Mouse (Mus musculus): ENCODE measurements at regions not wholly inside any gene's neighbourhood (a gene's known extent, or its start where the extent isn't known, plus 50 kb on each side); places are given as distances from the start of the nearest gene placed in this dataset.
"Not testable (repeated sequence)": the region's sequence is repeated elsewhere in the genome, so short reads cannot be mapped to it uniquely, and the experiment has no call there.

- DNase-seq (ENCODE audit: low read depth) = no peak
These were observed 533.1 kb downstream of the Shisa9 start for GRCm38 (mm10) chr16:12516834-12517685.

GRCm38 (mm10) chr16:12518264-12518663 is 534.4 kb downstream of the Shisa9 start:
- no peak for DNase-seq (ENCODE audit: low read depth)

DNA sequence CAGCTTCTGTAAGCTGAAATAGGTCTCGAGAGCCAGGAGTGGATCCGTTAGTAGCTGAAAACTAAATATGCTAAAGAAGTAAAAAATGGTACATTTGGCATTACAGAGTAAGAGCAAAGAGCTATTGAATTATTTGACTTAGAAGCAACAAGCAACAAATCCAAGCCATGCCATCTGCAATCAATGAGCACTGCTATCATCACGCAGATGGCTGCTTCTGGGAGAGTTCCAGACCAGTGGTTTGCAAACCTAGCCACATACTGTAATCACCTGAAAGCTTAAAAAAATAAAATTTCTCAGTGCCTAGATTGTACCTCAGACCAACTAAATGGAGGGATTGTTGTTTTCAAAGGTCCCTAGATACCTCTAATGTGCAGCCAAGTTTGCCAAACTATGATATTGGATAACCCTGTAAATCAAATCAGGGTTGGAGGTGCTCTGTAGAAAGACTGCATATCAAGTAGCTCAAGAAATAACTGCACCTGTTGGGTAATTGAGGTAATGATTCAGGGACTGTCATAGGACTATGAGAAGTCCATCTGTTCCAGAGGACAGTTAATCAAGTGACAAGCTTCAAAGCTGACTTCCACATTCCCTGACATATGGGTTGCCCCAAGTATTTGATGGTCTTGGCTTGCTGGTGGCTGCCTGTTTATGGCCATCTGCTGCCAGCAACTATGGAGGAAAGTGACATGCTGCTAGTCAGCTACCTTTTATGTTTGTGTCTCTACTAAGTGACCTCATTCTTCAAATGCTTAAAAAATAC is 538.0 kb downstream of the Shisa9 start:
- no peak for DNase-seq (ENCODE audit: low read depth)

DNA sequence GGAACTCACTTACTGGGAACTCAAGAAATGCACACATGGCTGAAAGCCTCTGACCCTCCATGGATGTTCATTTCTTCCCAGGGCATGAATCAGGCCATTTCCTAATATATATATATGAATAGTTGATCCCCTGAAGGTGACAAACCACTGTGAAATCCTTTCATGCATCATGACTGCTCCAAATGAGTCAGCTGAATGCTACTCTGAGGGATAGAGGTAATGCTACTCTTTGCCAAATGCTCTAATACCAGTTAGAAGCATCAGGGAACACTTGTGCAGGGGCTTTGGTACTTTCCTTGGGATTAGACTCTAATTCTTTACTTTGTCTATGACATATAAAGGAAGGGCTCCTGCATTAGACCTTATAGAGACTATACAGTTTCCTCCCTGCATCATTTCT is 561.0 kb upstream of the Ercc4 start:
- DNase-seq (ENCODE audit: low read depth) = no peak

GRCm38 (mm10) chr16:12588889-12589288 is 520.6 kb upstream of the Ercc4 start:
- no peak for DNase-seq (ENCODE audit: low read depth)

DNA sequence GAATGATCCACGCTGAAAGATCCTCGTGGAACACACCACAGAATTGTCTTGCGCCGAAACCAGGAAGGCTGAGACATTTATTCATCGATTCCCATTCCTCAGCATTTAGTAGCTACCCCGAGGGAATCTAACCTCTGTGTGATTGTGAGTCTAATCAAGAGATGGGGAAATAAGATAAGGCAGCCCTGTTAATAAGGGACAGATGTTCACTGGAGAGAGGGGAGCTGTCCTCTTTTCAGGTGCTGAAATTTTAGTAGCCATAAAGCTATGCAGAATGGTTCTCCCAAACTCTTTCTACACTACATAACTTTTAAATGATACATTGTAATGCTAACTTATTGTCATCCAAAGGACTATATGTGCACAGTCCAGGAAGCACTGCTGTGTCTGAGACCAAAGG is 501.2 kb upstream of the Ercc4 start:
- DNase-seq (ENCODE audit: low read depth) = no peak

- DNase-seq (ENCODE audit: low read depth) = no peak
These were observed 498.4 kb upstream of the Ercc4 start for GRCm38 (mm10) chr16:12611106-12611505.

DNA sequence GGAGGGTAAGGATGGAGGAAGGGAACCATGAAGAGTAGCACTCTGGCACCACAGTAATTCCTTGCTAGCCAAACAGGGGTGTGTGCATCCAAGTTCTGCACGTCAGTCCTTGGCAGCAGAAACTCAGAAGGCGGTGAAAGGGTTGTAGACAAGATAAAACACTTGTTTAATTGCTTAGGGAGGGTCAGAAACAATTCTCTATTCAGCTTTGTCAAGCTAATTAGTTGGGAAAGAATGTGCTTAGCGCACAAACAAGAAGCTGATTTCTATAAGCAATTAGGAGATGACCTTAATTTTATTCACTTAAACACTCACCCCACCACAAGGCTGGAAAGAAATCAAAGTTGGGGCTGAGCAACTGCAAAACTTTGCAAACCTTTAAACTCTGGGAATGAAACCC is 491.7 kb upstream of the Ercc4 start:
- DNase-seq (ENCODE audit: low read depth) = no peak

- DNase-seq (ENCODE audit: low read depth) = no peak
These were observed 477.0 kb upstream of the Ercc4 start for GRCm38 (mm10) chr16:12632533-12632932.

- no peak for DNase-seq (ENCODE audit: low read depth)
These were observed 470.4 kb upstream of the Ercc4 start for GRCm38 (mm10) chr16:12638971-12639640.

GRCm38 (mm10) chr16:12643053-12643452 is 466.4 kb upstream of the Ercc4 start:
- DNase-seq (ENCODE audit: low read depth) = no peak

GRCm38 (mm10) chr16:12644621-12645020 is 464.9 kb upstream of the Ercc4 start:
- DNase-seq (ENCODE audit: low read depth) = no peak

DNA sequence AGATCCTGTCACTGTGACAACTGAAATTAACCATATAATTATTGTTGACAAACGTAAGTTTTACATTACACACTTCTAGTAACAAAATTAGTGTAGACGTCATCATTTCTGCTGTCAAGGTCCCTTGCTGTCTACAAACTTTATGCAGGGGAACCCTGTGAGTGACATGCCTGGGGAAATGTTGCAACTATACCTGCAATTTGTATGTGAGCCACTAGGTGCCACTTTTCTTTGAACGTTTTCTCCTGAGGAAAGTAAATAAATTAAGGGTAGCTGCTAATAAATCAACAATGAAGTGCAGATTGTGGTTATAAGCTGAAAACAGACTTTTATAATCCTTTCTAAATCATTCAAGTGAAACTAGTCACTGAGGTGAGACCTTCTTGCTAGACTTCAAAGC is 457.3 kb upstream of the Ercc4 start:
- no peak for DNase-seq (ENCODE audit: low read depth)

DNA sequence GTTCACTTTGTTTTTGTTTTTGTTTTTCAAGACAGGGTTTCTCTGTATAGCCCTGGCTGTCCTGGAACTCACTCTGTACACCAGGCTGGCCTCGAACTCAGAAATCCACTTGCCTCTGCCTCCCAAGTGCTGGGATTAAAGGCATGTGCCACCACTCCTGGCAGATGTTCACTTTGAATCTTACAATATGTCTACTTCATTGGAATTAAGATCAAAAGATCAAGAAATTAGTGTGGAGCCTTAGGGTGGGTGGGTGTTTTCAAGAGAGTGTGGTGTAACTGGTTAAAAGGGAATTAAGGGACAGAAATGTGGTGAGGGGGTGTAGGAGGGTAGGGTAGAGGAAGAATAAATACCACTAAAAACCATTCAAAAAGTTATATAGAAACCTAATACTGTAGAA is 435.8 kb upstream of the Ercc4 start:
- DNase-seq (ENCODE audit: low read depth) = not testable (repeated sequence)

- DNase-seq (ENCODE audit: low read depth) = no peak
These were observed 428.0 kb upstream of the Ercc4 start for GRCm38 (mm10) chr16:12681474-12681873.

GRCm38 (mm10) chr16:12685816-12686215 is 423.7 kb upstream of the Ercc4 start:
- no peak for DNase-seq (ENCODE audit: low read depth)

DNA sequence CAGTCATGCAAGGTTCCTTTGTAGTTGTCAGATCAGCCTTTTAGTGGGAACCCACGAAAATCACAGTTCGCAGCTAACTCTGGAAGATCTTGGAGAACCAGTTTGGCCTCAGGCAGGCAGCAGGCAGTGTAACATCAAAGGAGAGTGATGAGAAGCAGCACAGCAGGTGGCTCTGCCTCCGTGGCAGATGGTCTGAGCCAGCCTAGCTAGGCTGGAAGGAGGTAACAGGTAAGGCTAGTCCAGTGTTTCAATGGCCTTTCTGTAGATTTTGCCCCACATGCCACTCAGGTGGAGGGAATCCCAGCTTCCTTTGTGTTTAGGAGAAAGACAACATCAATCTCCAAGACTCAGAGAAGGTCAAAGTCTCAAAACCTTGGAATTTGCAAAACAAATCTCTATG is 417.7 kb upstream of the Ercc4 start:
- no peak for DNase-seq (ENCODE audit: low read depth)

DNA sequence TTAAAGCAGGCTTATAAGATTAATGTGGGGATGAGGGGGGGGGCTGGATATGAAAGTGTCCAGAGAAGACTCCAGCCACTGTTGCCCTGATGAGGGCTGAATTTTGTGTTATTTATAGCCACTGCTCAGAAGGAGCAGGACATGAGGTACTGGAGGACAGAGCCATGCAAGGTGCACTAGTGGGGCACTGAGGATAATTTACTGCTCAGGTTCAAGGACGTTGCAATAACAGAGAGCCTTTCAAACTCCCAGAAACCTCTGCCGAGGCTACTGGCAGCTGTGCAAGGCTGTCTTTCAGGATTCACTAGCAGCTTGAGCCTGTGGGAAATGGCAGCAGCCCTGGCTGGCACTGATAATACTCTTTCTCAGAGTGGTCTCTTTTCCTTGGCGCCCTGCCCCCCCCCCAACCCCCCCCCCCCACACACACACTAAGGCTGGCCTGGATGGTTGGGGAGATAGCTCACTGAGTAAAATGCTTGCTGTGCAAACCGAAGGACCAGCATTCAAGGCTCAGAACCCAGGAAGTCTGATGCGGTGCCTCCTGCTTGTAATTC is 416.7 kb upstream of the Ercc4 start:
- DNase-seq (ENCODE audit: low read depth) = no peak

DNA sequence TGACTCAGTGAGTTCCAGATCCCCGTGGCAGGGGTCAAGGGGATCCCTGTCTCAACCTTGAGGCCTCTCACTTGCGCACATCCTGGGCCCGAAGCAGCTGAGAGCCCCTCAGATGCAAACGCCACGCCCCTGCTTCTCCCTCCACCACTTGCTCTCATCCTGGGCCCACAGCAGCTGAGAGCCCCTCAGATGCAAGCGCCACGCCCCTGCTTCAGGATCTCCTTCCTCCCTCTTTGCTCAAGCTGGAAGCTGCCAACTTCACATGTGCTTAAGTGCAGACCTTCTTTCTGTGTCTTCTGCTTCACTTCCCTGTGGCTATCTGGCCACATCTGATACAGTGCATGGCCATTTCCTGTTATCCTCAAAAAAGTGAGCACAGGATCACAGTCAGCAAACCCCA is 416.1 kb upstream of the Ercc4 start:
- no peak for DNase-seq (ENCODE audit: low read depth)

GRCm38 (mm10) chr16:12694646-12695045 is 414.8 kb upstream of the Ercc4 start:
- no peak for DNase-seq (ENCODE audit: low read depth)

GRCm38 (mm10) chr16:12696939-12697621 is 412.4 kb upstream of the Ercc4 start:
- DNase-seq (ENCODE audit: low read depth) = no peak

- no peak for DNase-seq (ENCODE audit: low read depth)
These were observed 409.9 kb upstream of the Ercc4 start for GRCm38 (mm10) chr16:12699557-12699956.

All from induced T-regulatory cell, adult 2 months (primary cell).